Mouse (Mus musculus) hindbrain, embryonic 13.5 days (tissue): ENCODE data around the gene Defb45. TPM values are rescaled to one million over a fixed set of nuclear protein-coding genes. Genes with fewer than 3 reads are reported as not detected.

Source experiments
- ATAC-seq: fragments of 200-750 bp; cut with Nextera tagmentation; 2 replicates; pipeline ENCODE4 v1.8.0; 2017; ENCODE audit warnings: moderate TSS enrichment; ENCODE audit not compliant: low FRiP score
- H3K27ac ChIP-seq: fragments of 300-500 bp; sonication (generic); 2 replicates; pipeline ENCODE4 v1.5.1; 2015; ENCODE audit warnings: inconsistent platforms, mild to moderate bottlenecking, moderate library complexity
- H3K27me3 ChIP-seq: fragments of 300-500 bp; sonication (generic); 2 replicates; pipeline ENCODE4 v1.6.1; 2015; ENCODE audit warnings: mild to moderate bottlenecking, inconsistent platforms
- H3K36me3 ChIP-seq: fragments of 300-500 bp; sonication (generic); 2 replicates; pipeline ENCODE4 v1.6.1; 2015; ENCODE audit warnings: mild to moderate bottlenecking, inconsistent platforms
- H3K4me1 ChIP-seq: fragments of 300-500 bp; sonication (generic); replicated peaks from 2 replicates; pipeline ENCODE4 v1.6.1; 2015; ENCODE audit warnings: inconsistent platforms
- H3K4me2 ChIP-seq: fragments of 300-500 bp; sonication (generic); 2 replicates; pipeline ENCODE4 v1.6.1; 2015; ENCODE audit warnings: inconsistent platforms, mild to moderate bottlenecking, moderate library complexity
- H3K4me3 ChIP-seq: fragments of 300-500 bp; sonication (generic); 2 replicates; pipeline ENCODE4 v1.5.1; 2015; ENCODE audit warnings: mild to moderate bottlenecking, inconsistent platforms
- H3K9ac ChIP-seq: fragments of 300-500 bp; sonication (generic); 2 replicates; pipeline ENCODE4 v1.6.1; 2015; ENCODE audit warnings: mild to moderate bottlenecking, inconsistent platforms
- H3K9me3 ChIP-seq: fragments of 300-500 bp; sonication (generic); 2 replicates; pipeline ENCODE4 v1.6.1; 2016; ENCODE audit warnings: inconsistent platforms
- WGBS: fragments of 180-500 bp; shearing (Covaris S2); methylation state at CpG from one replicate; pipeline ENCODE4 v1.1.7; 2015; 5-methylcytosine and 5-hydroxymethylcytosine counted together
- polyA plus RNA-seq: library from polyadenylated mRNA; unstranded; fragments of >200 nt; fragmentation: Nextera tagmentation; extraction: Ambion mirVana; gene quantifications from 2 replicates; pipeline ENCODE4 v1.2.1, GENCODE M21; 2015

The Defb45 gene
- polyA plus RNA-seq, 1 experiment from 2014 or later: not detected

DNA sequence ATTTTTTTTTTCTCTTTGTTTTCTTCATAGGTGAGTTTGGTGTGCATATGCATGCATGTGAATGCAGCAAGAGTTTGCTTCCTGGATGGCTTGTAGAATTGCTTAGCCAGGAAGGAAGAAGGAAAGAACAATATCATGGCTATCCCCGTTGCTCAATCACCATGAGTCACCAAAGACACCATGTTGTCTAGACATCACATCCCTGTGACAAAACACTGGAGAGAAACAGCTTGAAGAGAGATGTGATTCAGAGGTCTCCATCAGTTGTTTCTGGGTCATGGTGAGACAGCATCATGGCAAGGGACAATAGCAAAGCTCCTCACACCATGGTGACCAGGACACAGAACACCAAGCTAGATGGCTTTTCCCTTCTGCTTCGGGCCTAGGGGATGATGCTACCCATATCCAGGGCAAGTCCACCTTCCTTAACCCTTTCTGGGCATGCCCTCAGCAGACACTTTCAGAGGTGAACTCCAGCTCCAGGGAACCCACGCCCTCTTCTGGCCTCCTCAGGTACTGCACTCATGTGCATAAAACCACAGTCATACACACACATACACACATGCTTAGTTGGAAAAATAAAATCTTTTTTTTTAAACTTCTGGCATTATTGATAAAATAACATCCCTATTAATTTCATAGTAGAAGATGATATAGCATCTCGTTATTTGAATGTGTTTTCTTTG, 2.2 kb upstream of the Defb45 start:
- H3K4me1 ChIP-seq: no peaks in the 10 kb centered on the region
- H3K36me3 ChIP-seq: no peaks in the 10 kb centered on the region
- ATAC-seq: no peak
- H3K4me3 ChIP-seq: no peak overlapping the region
- no peak overlapping the region for H3K27ac ChIP-seq
- no peaks in the 10 kb centered on the region for H3K27me3 ChIP-seq
- whole genome bisulfite sequencing: 78% methylated on average over 4 of the region's 4 CpGs
- H3K9ac ChIP-seq: no peak overlapping the region
- no peaks in the 10 kb centered on the region for H3K9me3 ChIP-seq
- H3K4me2 ChIP-seq: no peak overlapping the region

GRCm38 (mm10) chr2:152600076-152600475, 877 bp upstream of the Defb45 start:
- no peak for ATAC-seq
- Histone ChIP-seq H3K27me3 (no peaks in the 10 kb centered on the region), H3K36me3 (no peaks in the 10 kb centered on the region), H3K9me3 (no peaks in the 10 kb centered on the region), H3K4me1 (no peaks in the 10 kb centered on the region), H3K9ac (no peak overlapping the region), H3K4me2 (no peak overlapping the region), H3K4me3 (no peak overlapping the region), H3K27ac (no peak overlapping the region)
- 81% methylated on average over 6 of the region's 6 CpGs for WGBS

DNA sequence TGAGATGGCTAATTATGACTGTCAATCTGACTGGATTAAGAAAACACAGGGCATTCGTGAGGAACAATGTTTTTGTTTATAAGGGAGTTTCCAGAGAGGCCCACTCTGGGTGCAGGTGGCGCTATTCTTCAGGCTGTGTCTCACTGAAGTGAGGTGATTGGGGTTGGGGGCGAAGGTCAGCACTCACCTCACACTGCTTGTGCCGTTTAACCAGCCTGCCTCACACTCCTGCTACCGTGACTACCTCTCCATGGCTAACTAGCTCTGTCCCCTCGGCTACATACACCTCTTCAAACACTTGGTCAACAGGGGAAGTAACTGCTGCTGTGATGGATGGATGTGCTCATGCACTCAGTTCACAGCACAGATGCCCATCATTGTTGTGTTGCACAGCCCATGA, 10.2 kb downstream of the Defb45 start:
- ATAC-seq: no peak
- H3K4me3 ChIP-seq: no peak overlapping the region
- WGBS: 55% methylated on average over 6 of the region's 6 CpGs

DNA sequence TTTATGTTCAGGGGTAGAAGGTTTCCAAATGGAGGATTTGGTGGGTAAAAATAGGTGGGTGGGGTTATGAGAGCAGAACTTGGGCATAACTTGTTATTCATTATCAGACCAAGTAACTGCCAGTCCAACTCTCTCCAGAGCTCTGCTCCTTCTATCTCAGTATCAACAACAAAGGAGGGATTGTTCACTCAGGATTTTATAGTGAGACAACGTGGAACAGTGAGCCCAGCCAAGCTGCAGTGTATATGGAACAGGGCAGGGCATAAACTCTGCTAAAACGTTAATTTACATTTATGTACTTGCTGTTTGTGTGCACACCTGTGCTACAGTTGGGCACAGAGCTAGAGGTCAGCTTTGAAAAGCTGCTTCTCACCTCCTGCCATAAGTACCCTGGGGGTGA, 10.7 kb downstream of the Defb45 start:
- no peak overlapping the region for H3K27ac ChIP-seq
- ATAC-seq: no peak
- no peaks in the 10 kb centered on the region for H3K9me3 ChIP-seq
- H3K36me3 ChIP-seq: no peaks in the 10 kb centered on the region
- H3K4me2 ChIP-seq: no peak overlapping the region
- H3K4me3 ChIP-seq: no peak overlapping the region
- no peaks in the 10 kb centered on the region for H3K4me1 ChIP-seq
- H3K9ac ChIP-seq: no peak overlapping the region
- H3K27me3 ChIP-seq: no peaks in the 10 kb centered on the region
- 55% methylated on average over 2 of the region's 2 CpGs for WGBS

More for the DNA sequence above, 10.2 kb downstream of the Defb45 start:
- Histone ChIP-seq H3K9ac (no peak overlapping the region), H3K4me2 (no peak overlapping the region), H3K4me1 (no peaks in the 10 kb centered on the region), H3K27ac (no peak overlapping the region), H3K9me3 (no peaks in the 10 kb centered on the region), H3K36me3 (no peaks in the 10 kb centered on the region), H3K27me3 (no peaks in the 10 kb centered on the region)

DNA sequence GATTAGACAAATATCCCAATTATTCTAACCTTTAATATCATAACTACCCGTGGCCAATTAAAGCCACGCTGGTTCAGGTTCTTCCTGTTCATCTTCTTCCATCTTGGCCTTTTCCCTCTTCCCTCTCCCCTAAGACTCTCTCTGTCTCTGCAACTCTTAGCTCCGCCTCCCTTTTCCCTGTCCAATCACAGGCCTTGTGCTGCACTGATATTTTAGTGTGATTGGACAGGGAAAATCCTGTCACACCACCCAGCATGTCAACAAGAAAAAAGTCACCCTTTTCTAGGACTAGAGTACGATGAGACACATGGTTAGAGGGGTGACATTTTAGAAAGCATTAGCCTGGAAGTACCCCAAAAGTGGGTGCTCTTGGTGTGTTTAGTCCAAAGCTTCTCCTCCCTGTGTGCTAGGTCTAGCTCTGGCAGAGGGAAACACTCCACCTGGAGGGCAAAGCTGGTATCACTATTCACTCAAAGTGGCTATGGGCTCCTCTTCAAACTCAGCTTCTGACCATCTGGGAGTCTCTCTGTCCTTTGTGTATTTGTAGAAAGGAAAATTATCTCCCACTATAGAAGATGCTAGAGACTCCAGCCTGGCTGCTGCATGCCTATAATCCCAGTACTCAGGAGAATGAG, 12.2 kb downstream of the Defb45 start:
- no peak overlapping the region for H3K4me2 ChIP-seq
- no peak overlapping the region for H3K27ac ChIP-seq
- no peaks in the 10 kb centered on the region for H3K4me1 ChIP-seq
- no peak for ATAC-seq
- H3K4me3 ChIP-seq: no peak overlapping the region
- no peaks in the 10 kb centered on the region for H3K9me3 ChIP-seq
- H3K27me3 ChIP-seq: no peaks in the 10 kb centered on the region
- no peak overlapping the region for H3K9ac ChIP-seq
- no peaks in the 10 kb centered on the region for H3K36me3 ChIP-seq
- WGBS: 81% methylated on average over 4 of the region's 4 CpGs

DNA sequence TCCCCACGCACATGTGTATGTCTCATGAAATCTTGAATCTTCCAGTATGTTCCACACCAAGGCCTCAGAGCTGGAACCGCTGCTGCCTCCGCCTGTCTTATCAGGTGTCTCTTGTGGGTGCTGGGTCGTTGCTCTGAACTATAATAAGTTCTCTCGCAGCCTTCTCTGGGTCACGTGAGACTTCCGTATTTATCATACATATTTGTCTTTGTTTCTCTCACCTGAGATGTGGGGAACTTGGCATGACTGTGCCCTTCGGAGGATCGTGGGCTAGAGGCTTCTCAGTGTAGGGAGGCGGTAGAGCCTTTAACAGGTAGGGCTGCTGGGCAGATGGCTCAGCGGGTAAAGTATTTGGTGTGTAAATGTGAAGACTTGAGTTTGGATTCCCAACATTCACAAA, 18.6 kb downstream of the Defb45 start:
- Histone ChIP-seq H3K4me3 (no peak overlapping the region), H3K36me3 (no peaks in the 10 kb centered on the region), H3K9ac (no peak overlapping the region), H3K9me3 (no peaks in the 10 kb centered on the region), H3K27ac (no peak overlapping the region), H3K4me1 (no peaks in the 10 kb centered on the region), H3K27me3 (no peaks in the 10 kb centered on the region), H3K4me2 (no peak overlapping the region)
- 94% methylated on average over 11 of the region's 11 CpGs for WGBS
- no peak for ATAC-seq

GRCm38 (mm10) chr2:152580107-152580506, 19.1 kb downstream of the Defb45 start, which contains the start of gene Defb19:
Gene Defb19 (minus strand): TSS chr2:152580312.
- Histone ChIP-seq H3K36me3 (no peaks in the 10 kb centered on the region), H3K4me2 (no peak within 1 kb of the TSS), H3K9ac (no peak within 1 kb of the TSS), H3K27me3 (no peaks in the 10 kb centered on the region), H3K27ac (no peak within 1 kb of the TSS), H3K4me3 (no peak within 1 kb of the TSS), H3K4me1 (no peaks in the 10 kb centered on the region), H3K9me3 (no peaks in the 10 kb centered on the region)
- no peak for ATAC-seq
- 65% methylated on average over 7 of the region's 7 CpGs for WGBS

- H3K27ac ChIP-seq: no peak overlapping the region
- no peak overlapping the region for H3K9ac ChIP-seq
- no peaks in the 10 kb centered on the region for H3K4me1 ChIP-seq
- no peak overlapping the region for H3K4me2 ChIP-seq
- no peak for ATAC-seq
- H3K27me3 ChIP-seq: 0 out of 2 replicates have a peak, but pooled peaks cover 6% of the 10 kb centered on the region
- no peaks in the 10 kb centered on the region for H3K9me3 ChIP-seq
- WGBS: 93% methylated on average over 8 of the region's 8 CpGs
- H3K4me3 ChIP-seq: no peak overlapping the region
- no peaks in the 10 kb centered on the region for H3K36me3 ChIP-seq
Observed at GRCm38 (mm10) chr2:152573484-152573883, 25.7 kb downstream of the Defb45 start.

DNA sequence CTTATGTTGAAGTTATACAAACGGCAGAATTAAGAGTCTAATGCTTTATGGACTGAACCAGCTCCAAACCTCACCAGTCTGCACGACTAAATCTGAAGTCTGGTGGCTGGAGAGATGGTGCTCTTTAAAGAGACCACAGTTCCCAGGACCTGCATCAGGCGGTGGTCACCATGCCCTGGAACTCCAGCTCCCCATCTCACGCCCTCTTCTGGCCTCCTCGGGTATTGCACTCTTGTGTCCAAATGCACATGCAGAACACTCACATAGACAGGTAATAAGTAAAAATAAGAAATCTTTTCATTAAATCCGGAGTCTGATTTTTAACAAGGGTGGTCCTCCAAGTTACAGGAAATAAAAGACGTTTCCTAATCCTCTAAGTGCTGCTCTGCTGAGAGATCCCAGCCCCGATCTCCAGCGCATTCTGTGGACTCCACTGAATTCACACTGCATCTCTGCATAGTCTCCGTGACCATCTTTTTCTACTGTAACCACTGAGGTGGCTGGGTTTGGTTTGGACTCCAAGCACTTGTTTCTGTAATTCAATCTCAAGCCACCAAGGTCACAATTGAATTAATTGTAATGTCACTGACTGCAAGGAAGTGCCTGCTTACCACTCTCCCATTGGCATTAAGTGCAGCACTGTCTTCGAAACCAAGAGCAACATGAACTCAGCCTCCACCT, 26.9 kb downstream of the Defb45 start, which contains the start of gene Defb21:
Defb21 (plus strand) TSS at position 631 of the 681 bp plus-strand sequence.
- 65% methylated on average over 11 of the region's 11 CpGs for WGBS
- H3K4me3 ChIP-seq: no peak within 1 kb of the TSS
- no peaks in the 10 kb centered on the region for H3K4me1 ChIP-seq
- 0 out of 2 replicates have a peak, but pooled peaks cover 6% of the 10 kb centered on the region for H3K27me3 ChIP-seq
- H3K27ac ChIP-seq: no peak within 1 kb of the TSS
- no peak for ATAC-seq
- no peaks in the 10 kb centered on the region for H3K9me3 ChIP-seq
- no peak within 1 kb of the TSS for H3K9ac ChIP-seq
- no peak within 1 kb of the TSS for H3K4me2 ChIP-seq
- no peaks in the 10 kb centered on the region for H3K36me3 ChIP-seq

GRCm38 (mm10) chr2:152570313-152570712, 28.9 kb downstream of the Defb45 start:
- Histone ChIP-seq H3K27ac (no peak overlapping the region), H3K9me3 (no peaks in the 10 kb centered on the region), H3K4me3 (no peak overlapping the region), H3K27me3 (0 out of 2 replicates have a peak, but pooled peaks cover 6% of the 10 kb centered on the region), H3K36me3 (no peaks in the 10 kb centered on the region), H3K9ac (no peak overlapping the region), H3K4me2 (no peak overlapping the region), H3K4me1 (no peaks in the 10 kb centered on the region)
- WGBS: 84% methylated on average over 6 of the region's 6 CpGs
- ATAC-seq: no peak

DNA sequence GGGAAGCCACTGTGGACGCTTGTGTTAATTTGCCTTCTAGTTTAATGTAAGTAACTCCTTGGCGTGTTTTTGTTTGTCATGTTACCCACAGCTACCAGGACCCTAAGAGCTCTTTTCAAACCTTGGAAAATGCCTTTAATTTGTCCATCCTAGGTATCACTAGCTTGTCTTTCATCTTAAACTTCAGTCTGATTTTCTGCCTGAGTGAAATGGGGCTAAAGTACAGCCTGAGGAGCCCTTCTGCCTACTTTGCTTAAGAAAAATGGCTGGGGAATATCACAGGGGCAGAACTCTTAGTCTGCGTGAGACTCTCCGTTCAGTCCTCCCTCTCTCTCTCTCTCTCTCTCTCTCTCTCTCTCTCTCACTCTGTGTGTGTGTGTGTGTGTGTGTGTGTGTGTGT, 29.3 kb downstream of the Defb45 start:
- H3K4me1 ChIP-seq: no peaks in the 10 kb centered on the region
- 87% methylated on average over 4 of the region's 4 CpGs for WGBS
- no peak overlapping the region for H3K4me3 ChIP-seq
- 0 out of 2 replicates have a peak, but pooled peaks cover 4% of the 10 kb centered on the region for H3K27me3 ChIP-seq
- no peak for ATAC-seq
- no peak overlapping the region for H3K9ac ChIP-seq
- no peak overlapping the region for H3K27ac ChIP-seq
- H3K36me3 ChIP-seq: no peaks in the 10 kb centered on the region
- no peaks in the 10 kb centered on the region for H3K9me3 ChIP-seq
- no peak overlapping the region for H3K4me2 ChIP-seq

- Histone ChIP-seq H3K9me3 (no peaks in the 10 kb centered on the region), H3K9ac (no peak within 1 kb of the TSS), H3K27ac (no peak within 1 kb of the TSS), H3K27me3 (0 out of 2 replicates have a peak, but pooled peaks cover under 1% of the 10 kb centered on the region), H3K4me2 (no peak within 1 kb of the TSS), H3K36me3 (no peaks in the 10 kb centered on the region), H3K4me1 (no peaks in the 10 kb centered on the region), H3K4me3 (no peak within 1 kb of the TSS)
- no peak for ATAC-seq
- 92% methylated on average over 5 of the region's 5 CpGs for WGBS
Observed at GRCm38 (mm10) chr2:152569038-152569437, 30.2 kb downstream of the Defb45 start, which contains the start of gene Gm17416. Gene Gm17416 (plus strand): TSS chr2:152569338.
